Mouse (Mus musculus) heart, postnatal 4 days (tissue): ENCODE results near the gene Pign. TPM values are rescaled to one million over a fixed set of nuclear protein-coding genes. Genes with fewer than 3 reads are reported as not detected.

ENCODE experiments used
- DNase-seq: peaks from one replicate; pipeline ENCODE4 v3.0.0; 2021
- microRNA-seq, 2 experiments: library from miRNA; unstranded; fragments of <30 nt; microRNA quantifications; one replicate each; pipeline ENCODE4 v1.2.0; 2021 to 2022
- total RNA-seq, 2 experiments: library from RNA; stranded (reverse); gene quantifications; 2 replicates each; pipeline ENCODE4 v1.2.3; 2021

The Pign gene
- total RNA-seq, 2 experiments from 2014 or later = 23.6 to 25.7 TPM

GRCm38 (mm10) chr1:105556078-105556477, 107.4 kb downstream of the Pign start:
- DNase-seq = no peak

- DNase-seq = no peak
These were observed 108.2 kb downstream of the Pign start for GRCm38 (mm10) chr1:105555192-105555718.

GRCm38 (mm10) chr1:105553130-105553529, 110.3 kb downstream of the Pign start:
- no peak for DNase-seq

GRCm38 (mm10) chr1:105550163-105550562, 113.3 kb downstream of the Pign start:
- no peak for DNase-seq

- DNase-seq = no peak
These were observed 113.8 kb downstream of the Pign start for GRCm38 (mm10) chr1:105549648-105550047.

GRCm38 (mm10) chr1:105543051-105543450, 120.4 kb downstream of the Pign start:
- no peak for DNase-seq

GRCm38 (mm10) chr1:105523768-105524167, 139.7 kb downstream of the Pign start:
- no peak for DNase-seq

- DNase-seq = no peak
These were observed 141.2 kb downstream of the Pign start for GRCm38 (mm10) chr1:105522321-105522720.

- no peak for DNase-seq
These were observed 145.4 kb downstream of the Pign start for GRCm38 (mm10) chr1:105518101-105518500.

GRCm38 (mm10) chr1:105507116-105507515, 156.4 kb downstream of the Pign start:
- no peak for DNase-seq

GRCm38 (mm10) chr1:105492626-105493025, 170.9 kb downstream of the Pign start:
- no peak for DNase-seq

GRCm38 (mm10) chr1:105489456-105489855, 174.0 kb downstream of the Pign start:
- DNase-seq = no peak

- no peak for DNase-seq
These were observed 176.4 kb downstream of the Pign start for GRCm38 (mm10) chr1:105487037-105487436.

Small RNA genes within 50 kb of the gene (microRNA-seq; reads per million reads assigned to microRNA genes)
- 0 reads per million in 2 experiments for gene Gm22426

Other genes starting within 250 kb of the Pign start
- 10 to 100 TPM; 28.4 to 35.7 TPM for gene Relch, start 184 bp upstream of the Pign start, total RNA-seq
- gene Tnfrsf11a, start 117.0 kb upstream of the Pign start, total RNA-seq = 1 to 10 TPM; 1.3 to 1.5 TPM